Mouse (Mus musculus): Measurements from ENCODE around the gene Rwdd3.

- TF ChIP-seq CTCF (IDR thresholded peaks at IDR 0.05; ENCODE audit: low read depth, low read length) (no peak), POLR2A (IDR thresholded peaks at IDR 0.05; ENCODE audit: extremely low read depth, insufficient read depth, low read length) (no peak)
Measured at GRCm38 (mm10) chr3:121186925-121187324, 15.4 kb upstream of the Rwdd3 start.

All from liver, adult 2 months (tissue).